8 mouse cellular contexts compared by ENCODE assay signal in genomic region chr12:10223832-10224231, GRCm38 (mm10).
DNase-seq lines count a peak whose midpoint lies in the region; ATAC-seq and TF ChIP-seq lines count a peak whose summit lies in the region.

No protein-coding gene starts in this region.

- H3K4me3 ChIP-seq in hindbrain, embryonic 13.5 days: no peak overlapping the region
- no peak overlapping the region for H3K4me3 ChIP-seq in hindbrain, embryonic 16.5 days (ENCODE audit: low read length)
- no peak overlapping the region for H3K4me3 ChIP-seq in ES-E14 (ENCODE audit: insufficient read depth in 1 of 2, low read depth in 1 of 2, low read length in 2 of 2, poor library complexity in 1 of 2, severe bottlenecking in 1 of 2)
- no peak overlapping the region for H3K4me3 ChIP-seq in midbrain, embryonic 14.5 days (replicated peaks; ENCODE audit: low read depth, low read length)

- no peak overlapping the region for H3K27ac ChIP-seq in hindbrain, embryonic 13.5 days
- no peak overlapping the region for H3K27ac ChIP-seq in hindbrain, embryonic 16.5 days (ENCODE audit: low read depth, low read length)
- no peak overlapping the region for H3K27ac ChIP-seq in ES-E14 (ENCODE audit: insufficient read depth, low read depth, low read length, poor library complexity, severe bottlenecking)
- H3K27ac ChIP-seq in midbrain, embryonic 14.5 days (replicated peaks; ENCODE audit: low read depth, low read length): no peak overlapping the region

- in situ Hi-C loops in ES-E14 (cut with MboI; ENCODE audit: low sequenced_read_pairs in 2 of 2, unreplicated experiment in 2 of 2): no loop called here

- no peaks in the 10 kb centered on the region for H3K9me3 ChIP-seq in hindbrain, embryonic 13.5 days
- no peaks in the 10 kb centered on the region for H3K9me3 ChIP-seq in hindbrain, embryonic 16.5 days (ENCODE audit: control insufficient read depth, low read length)
- no peaks in the 10 kb centered on the region for H3K9me3 ChIP-seq in ES-E14 (ENCODE audit: control insufficient read depth, insufficient read depth, low read depth, low read length)
- H3K9me3 ChIP-seq in midbrain, embryonic 14.5 days (ENCODE audit: control insufficient read depth, low read length): no peaks in the 10 kb centered on the region

- 37% methylated on average over 4 of the region's 4 CpGs for WGBS in hindbrain, embryonic 13.5 days
- WGBS in hindbrain, embryonic 16.5 days: 34% methylated on average over 4 of the region's 4 CpGs
- 39% methylated on average over 4 of the region's 4 CpGs for WGBS in midbrain, embryonic 14.5 days

- H3K36me3 ChIP-seq in hindbrain, embryonic 13.5 days: no peaks in the 10 kb centered on the region
- H3K36me3 ChIP-seq in hindbrain, embryonic 16.5 days (ENCODE audit: control insufficient read depth, insufficient read depth, low read length): no peaks in the 10 kb centered on the region
- H3K36me3 ChIP-seq in ES-E14 (ENCODE audit: control insufficient read depth, insufficient read depth, low read length, poor library complexity, severe bottlenecking): no peaks in the 10 kb centered on the region
- no peaks in the 10 kb centered on the region for H3K36me3 ChIP-seq in midbrain, embryonic 14.5 days (ENCODE audit: control insufficient read depth, insufficient read depth, low read length)

- no peak overlapping the region for H3K9ac ChIP-seq in hindbrain, embryonic 13.5 days
- H3K9ac ChIP-seq in hindbrain, embryonic 16.5 days (ENCODE audit: low read depth, low read length): no peak overlapping the region
- no peak overlapping the region for H3K9ac ChIP-seq in ES-E14 (ENCODE audit: insufficient read depth, low read depth, low read length, poor library complexity, severe bottlenecking)
- H3K9ac ChIP-seq in midbrain, embryonic 14.5 days (replicated peaks; ENCODE audit: low read length): no peak overlapping the region

- no peaks in the 10 kb centered on the region for H3K27me3 ChIP-seq in hindbrain, embryonic 13.5 days
- no peaks in the 10 kb centered on the region for H3K27me3 ChIP-seq in hindbrain, embryonic 16.5 days (replicated peaks; ENCODE audit: control insufficient read depth, insufficient read depth, low read length)
- no peaks in the 10 kb centered on the region for H3K27me3 ChIP-seq in midbrain, embryonic 14.5 days (ENCODE audit: control insufficient read depth, insufficient read depth, low read length)

- no peaks in the 10 kb centered on the region for H3K4me1 ChIP-seq in hindbrain, embryonic 13.5 days (replicated peaks)
- no peaks in the 10 kb centered on the region for H3K4me1 ChIP-seq in hindbrain, embryonic 16.5 days (ENCODE audit: control insufficient read depth, insufficient read depth, low read depth, low read length)
- no peaks in the 10 kb centered on the region for H3K4me1 ChIP-seq in ES-E14 (ENCODE audit: control insufficient read depth in 2 of 2, insufficient read depth in 2 of 2, low read length in 2 of 2, poor library complexity in 1 of 2)
- no peaks in the 10 kb centered on the region for H3K4me1 ChIP-seq in midbrain, embryonic 14.5 days (ENCODE audit: control insufficient read depth, insufficient read depth, low read length)

- peak; percentile 9 for DNase-seq in ES-E14 (ENCODE audit: low read depth, low spot score)
- peak; percentile 63 for DNase-seq in embryo, embryonic 10 days (ENCODE audit: low spot score)
- peak; percentile 32 for DNase-seq in layer of hippocampus, adult 11-12 months (ENCODE audit: low spot score)
- DNase-seq in midbrain, embryonic 14.5 days: peak; percentile 71
- no peak for DNase-seq in spleen, postnatal 10 days (ENCODE audit: low spot score in 2 of 2)
- DNase-seq in gastrocnemius, postnatal 4 days (ENCODE audit: low spot score in 2 of 2): no peak

- no peak overlapping the region for H3K4me2 ChIP-seq in hindbrain, embryonic 13.5 days
- no peak overlapping the region for H3K4me2 ChIP-seq in hindbrain, embryonic 16.5 days (ENCODE audit: low read length)
- no peak overlapping the region for H3K4me2 ChIP-seq in midbrain, embryonic 14.5 days (ENCODE audit: low read length)

- ATAC-seq in hindbrain, embryonic 13.5 days (ENCODE audit: low FRiP score): peak; percentile 69; the same call in 1 of the 2 replicates
- no peak for ATAC-seq in hindbrain, embryonic 16.5 days
- no peak for ATAC-seq in midbrain, embryonic 14.5 days (ENCODE audit: low FRiP score, low TSS enrichment)

TF ChIP-seq in ES-E14, 5 proteins besides CTCF, POLR2A, EP300 and RAD21:
- no peak for TF ChIP-seq CHD2 (IDR thresholded peaks at IDR 0.05; ENCODE audit: low read depth, low read length)
- TF ChIP-seq HCFC1 (IDR thresholded peaks at IDR 0.05; ENCODE audit: borderline replicate concordance, insufficient read depth, low read length): no peak
- TF ChIP-seq ZNF384 (IDR thresholded peaks at IDR 0.05; ENCODE audit: low read depth, low read length): no peak
- TF ChIP-seq ZC3H11A (IDR thresholded peaks at IDR 0.05; ENCODE audit: borderline replicate concordance, low read depth, low read length): no peak
- TF ChIP-seq MAFK (IDR thresholded peaks at IDR 0.05; ENCODE audit: insufficient read depth, low read depth, low read length): no peak

Comparison
In these comparisons a context has a peak if more than half of its experiments do, and no peak if none do; other contexts are left out.
1. DNase-seq: peak in ES-E14 (single experiment), embryo, embryonic 10 days (single experiment), layer of hippocampus, adult 11-12 months (single experiment) and midbrain, embryonic 14.5 days (single experiment); none in spleen, postnatal 10 days (0 of 2) and gastrocnemius, postnatal 4 days (0 of 2).